Mouse (Mus musculus) E14TG2a.4 (cell line): Measurements from ENCODE around the gene Bcap29.

Experiments used
- CTCF ChIP-seq: conservative IDR thresholded peaks from 2 replicates; pipeline ENCODE4 v1.5.1; 2014; ENCODE audit warnings: low read length
- POU5F1 ChIP-seq: IDR thresholded peaks from 2 replicates; pipeline ENCODE4 v1.6.1; 2014; ENCODE audit warnings: low read length, borderline replicate concordance

- TF ChIP-seq CTCF = no peak
- no peak for TF ChIP-seq POU5F1
These were observed 65.8 kb downstream of the Bcap29 start for GRCm38 (mm10) chr12:31568661-31569060.
